Mouse (Mus musculus) forebrain, embryonic 15.5 days (tissue): ENCODE measurements around the gene Akap10. TPM values are rescaled to one million over a fixed set of nuclear protein-coding genes. Genes with fewer than 3 reads are reported as not detected.
A peak's percentile ranks its signal among the peaks of the same experiment; 100 is the strongest.

Source experiments
- ATAC-seq: fragments of 200-750 bp; cut with Nextera tagmentation; replicated peaks from 2 replicates; pipeline ENCODE4 v1.8.0; 2017; ENCODE audit warnings: mild to moderate bottlenecking, moderate TSS enrichment, moderate library complexity
- H3K27ac ChIP-seq: fragments of 300-500 bp; sonication (generic); replicated peaks from 2 replicates; pipeline ENCODE4 v1.5.1; 2015; ENCODE audit warnings: mild to moderate bottlenecking, inconsistent platforms
- H3K27me3 ChIP-seq: fragments of 300-500 bp; sonication (generic); 2 replicates; pipeline ENCODE4 v1.6.1; 2015; ENCODE audit warnings: inconsistent platforms
- H3K36me3 ChIP-seq: fragments of 300-500 bp; sonication (generic); 2 replicates; pipeline ENCODE4 v1.6.1; 2015; ENCODE audit warnings: mild to moderate bottlenecking, inconsistent platforms
- H3K4me1 ChIP-seq: fragments of 300-500 bp; sonication (generic); 2 replicates; pipeline ENCODE4 v1.6.1; 2015; ENCODE audit warnings: inconsistent platforms
- H3K4me2 ChIP-seq: fragments of 300-500 bp; sonication (generic); replicated peaks from 2 replicates; pipeline ENCODE4 v1.6.1; 2015; ENCODE audit warnings: mild to moderate bottlenecking, inconsistent platforms
- H3K4me3 ChIP-seq: fragments of 300-500 bp; sonication (generic); 2 replicates; pipeline ENCODE4 v1.5.1; 2015; ENCODE audit warnings: mild to moderate bottlenecking, inconsistent platforms
- H3K9ac ChIP-seq: fragments of 300-500 bp; sonication (generic); replicated peaks from 2 replicates; pipeline ENCODE4 v1.6.1; 2015; ENCODE audit warnings: mild to moderate bottlenecking, inconsistent platforms
- H3K9me3 ChIP-seq: fragments of 300-500 bp; sonication (generic); 2 replicates; pipeline ENCODE4 v1.6.1; 2016; ENCODE audit warnings: inconsistent platforms
- WGBS: fragments of 180-500 bp; shearing (Covaris S2); methylation state at CpG from one replicate; pipeline ENCODE4 v1.1.7; 2015; ENCODE audit warnings: mixed read lengths; 5-methylcytosine and 5-hydroxymethylcytosine counted together
- polyA plus RNA-seq: library from polyadenylated mRNA; unstranded; fragments of >200 nt; fragmentation: Nextera tagmentation; extraction: Ambion mirVana; gene quantifications from 2 replicates; pipeline ENCODE4 v1.2.1, GENCODE M21; 2015

Gene Akap10
- polyA plus RNA-seq, 1 experiment from 2014 or later = 15.8 TPM

GRCm38 (mm10) chr11:61929323-61930097 lies 542 bp downstream of the Akap10 start:
- peak overlapping the region; percentile 85 for H3K9ac ChIP-seq
- WGBS = 1% methylated on average over 46 of the region's 47 CpGs
- no peaks in the 10 kb centered on the region for H3K27me3 ChIP-seq
- H3K4me1 ChIP-seq = peaks cover 22% of the 10 kb centered on the region
- H3K4me2 ChIP-seq = peak overlapping the region; percentile 61
- no peaks in the 10 kb centered on the region for H3K36me3 ChIP-seq
- ATAC-seq = peak; percentile 73
- H3K4me3 ChIP-seq = peak overlapping the region; percentile 89
- no peaks in the 10 kb centered on the region for H3K9me3 ChIP-seq
- peak overlapping the region; percentile 97 for H3K27ac ChIP-seq

GRCm38 (mm10) chr11:61923309-61923708 lies 6.7 kb downstream of the Akap10 start:
- no peak overlapping the region for H3K4me2 ChIP-seq
- H3K9me3 ChIP-seq = no peaks in the 10 kb centered on the region
- no peak overlapping the region for H3K27ac ChIP-seq
- H3K4me3 ChIP-seq = no peak overlapping the region
- ATAC-seq = no peak
- H3K4me1 ChIP-seq = peaks cover 4% of the 10 kb centered on the region; the same call in 1 of the 2 replicates
- 85% methylated on average over 1 of the region's 1 CpGs for WGBS
- no peak overlapping the region for H3K9ac ChIP-seq
- H3K36me3 ChIP-seq = peaks cover 7% of the 10 kb centered on the region; the same call in 1 of the 2 replicates
- no peaks in the 10 kb centered on the region for H3K27me3 ChIP-seq

- Histone ChIP-seq H3K9me3 (no peaks in the 10 kb centered on the region), H3K4me2 (no peak overlapping the region), H3K27me3 (no peaks in the 10 kb centered on the region), H3K9ac (no peak overlapping the region), H3K4me1 (no peaks in the 10 kb centered on the region), H3K36me3 (peaks cover 20% of the 10 kb centered on the region), H3K27ac (no peak overlapping the region), H3K4me3 (no peak overlapping the region)
- 97% methylated on average over 3 of the region's 3 CpGs for WGBS
- no peak for ATAC-seq
Measured at GRCm38 (mm10) chr11:61919702-61920101, 10.3 kb downstream of the Akap10 start.

- H3K27me3 ChIP-seq = no peaks in the 10 kb centered on the region
- H3K4me3 ChIP-seq = no peak overlapping the region
- no peaks in the 10 kb centered on the region for H3K4me1 ChIP-seq
- no peak for ATAC-seq
- no peaks in the 10 kb centered on the region for H3K9me3 ChIP-seq
- H3K4me2 ChIP-seq = no peak overlapping the region
- no peak overlapping the region for H3K9ac ChIP-seq
- peaks cover 59% of the 10 kb centered on the region for H3K36me3 ChIP-seq
- no peak overlapping the region for H3K27ac ChIP-seq
Measured at GRCm38 (mm10) chr11:61908315-61908714, 21.7 kb downstream of the Akap10 start.

GRCm38 (mm10) chr11:61882183-61882582 lies 47.9 kb downstream of the Akap10 start:
- no peak overlapping the region for H3K4me3 ChIP-seq
- peaks cover 34% of the 10 kb centered on the region for H3K36me3 ChIP-seq
- H3K27ac ChIP-seq = no peak overlapping the region
- H3K4me1 ChIP-seq = no peaks in the 10 kb centered on the region
- WGBS = 85% methylated on average over 5 of the region's 5 CpGs
- H3K4me2 ChIP-seq = no peak overlapping the region
- no peaks in the 10 kb centered on the region for H3K9me3 ChIP-seq
- ATAC-seq = no peak
- H3K9ac ChIP-seq = no peak overlapping the region
- no peaks in the 10 kb centered on the region for H3K27me3 ChIP-seq

GRCm38 (mm10) chr11:61879921-61880320 lies 50.1 kb downstream of the Akap10 start:
- H3K4me1 ChIP-seq = no peaks in the 10 kb centered on the region
- no peak overlapping the region for H3K9ac ChIP-seq
- H3K9me3 ChIP-seq = no peaks in the 10 kb centered on the region
- H3K36me3 ChIP-seq = peaks cover 41% of the 10 kb centered on the region
- H3K4me2 ChIP-seq = no peak overlapping the region
- H3K27ac ChIP-seq = no peak overlapping the region
- H3K27me3 ChIP-seq = no peaks in the 10 kb centered on the region
- no peak for ATAC-seq
- no peak overlapping the region for H3K4me3 ChIP-seq

- WGBS = 89% methylated on average over 5 of the region's 5 CpGs
- Histone ChIP-seq H3K9me3 (no peaks in the 10 kb centered on the region), H3K9ac (no peak overlapping the region), H3K36me3 (peaks cover 76% of the 10 kb centered on the region), H3K27me3 (no peaks in the 10 kb centered on the region), H3K4me3 (no peak overlapping the region), H3K4me2 (no peak overlapping the region), H3K4me1 (no peaks in the 10 kb centered on the region), H3K27ac (no peak overlapping the region)
- no peak for ATAC-seq
Measured at GRCm38 (mm10) chr11:61871881-61872280, 58.2 kb downstream of the Akap10 start.

- H3K9ac ChIP-seq = no peak overlapping the region
- no peaks in the 10 kb centered on the region for H3K4me1 ChIP-seq
- no peak overlapping the region for H3K4me3 ChIP-seq
- peaks cover 33% of the 10 kb centered on the region for H3K36me3 ChIP-seq
- H3K4me2 ChIP-seq = no peak overlapping the region
- no peaks in the 10 kb centered on the region for H3K27me3 ChIP-seq
- no peak for ATAC-seq
- no peaks in the 10 kb centered on the region for H3K9me3 ChIP-seq
- H3K27ac ChIP-seq = no peak overlapping the region
Measured at GRCm38 (mm10) chr11:61866856-61867255, 63.2 kb downstream of the Akap10 start.

GRCm38 (mm10) chr11:61861781-61862547 lies 68.1 kb downstream of the Akap10 start:
- Histone ChIP-seq H3K9me3 (no peaks in the 10 kb centered on the region), H3K4me1 (no peaks in the 10 kb centered on the region), H3K36me3 (no peaks in the 10 kb centered on the region), H3K27me3 (no peaks in the 10 kb centered on the region), H3K9ac (no peak overlapping the region), H3K4me2 (no peak overlapping the region), H3K4me3 (no peak overlapping the region), H3K27ac (no peak overlapping the region)
- WGBS = 76% methylated on average over 6 of the region's 6 CpGs
- no peak for ATAC-seq

- Histone ChIP-seq H3K27me3 (no peaks in the 10 kb centered on the region), H3K9ac (no peak overlapping the region), H3K9me3 (no peaks in the 10 kb centered on the region), H3K4me2 (no peak overlapping the region), H3K27ac (no peak overlapping the region), H3K4me1 (no peaks in the 10 kb centered on the region), H3K36me3 (no peaks in the 10 kb centered on the region), H3K4me3 (no peak overlapping the region)
- ATAC-seq = no peak
- WGBS = 77% methylated on average over 1 of the region's 1 CpGs
Measured at GRCm38 (mm10) chr11:61859316-61859715, 70.7 kb downstream of the Akap10 start.

GRCm38 (mm10) chr11:61855539-61855938 lies 74.5 kb downstream of the Akap10 start:
- H3K4me1 ChIP-seq = peaks cover 28% of the 10 kb centered on the region
- ATAC-seq = no peak
- H3K9ac ChIP-seq = peak overlapping the region; percentile 99
- peaks cover 4% of the 10 kb centered on the region; the same call in 1 of the 2 replicates for H3K36me3 ChIP-seq
- H3K27ac ChIP-seq = peak overlapping the region; percentile 98
- WGBS = 49% methylated on average over 6 of the region's 6 CpGs
- H3K9me3 ChIP-seq = no peaks in the 10 kb centered on the region
- peak overlapping the region; percentile 77 for H3K4me2 ChIP-seq
- peak overlapping the region; percentile 98 for H3K4me3 ChIP-seq
- no peaks in the 10 kb centered on the region for H3K27me3 ChIP-seq

- Histone ChIP-seq H3K36me3 (peaks cover 4% of the 10 kb centered on the region; the same call in 1 of the 2 replicates), H3K27me3 (no peaks in the 10 kb centered on the region), H3K9ac (peak within 1 kb of the TSS; percentile 99), H3K9me3 (no peaks in the 10 kb centered on the region), H3K4me1 (peaks cover 32% of the 10 kb centered on the region), H3K27ac (peak within 1 kb of the TSS; percentile 98), H3K4me3 (peak within 1 kb of the TSS; percentile 98), H3K4me2 (peak within 1 kb of the TSS; percentile 77)
- peak; percentile 93 for ATAC-seq
- WGBS = under 1% methylated on average over 55 of the region's 58 CpGs
Measured at GRCm38 (mm10) chr11:61854988-61855411, 75.1 kb downstream of the Akap10 start, which contains the start of gene Ulk2. Gene Ulk2 (minus strand): TSS chr11:61855073.
